Mouse (Mus musculus) kidney, embryonic 15.5 days (tissue): ENCODE measurements around the gene Tgfbr2. TPM values are rescaled to one million over a fixed set of nuclear protein-coding genes. Genes with fewer than 3 reads are reported as not detected.

ENCODE experiments used
- ATAC-seq: fragments of 200-750 bp; cut with Nextera tagmentation; replicated peaks from 2 replicates; pipeline ENCODE4 v1.8.0; 2017; ENCODE audit warnings: moderate TSS enrichment; ENCODE audit not compliant: low FRiP score
- H3K27ac ChIP-seq: fragments of 300-500 bp; sonication (generic); 2 replicates; pipeline ENCODE4 v1.5.1; 2015; ENCODE audit warnings: mild to moderate bottlenecking, inconsistent platforms
- H3K27me3 ChIP-seq: fragments of 300-500 bp; sonication (generic); 2 replicates; pipeline ENCODE4 v1.6.1; 2015; ENCODE audit warnings: inconsistent platforms
- H3K36me3 ChIP-seq: fragments of 300-500 bp; sonication (generic); 2 replicates; pipeline ENCODE4 v1.6.1; 2015; ENCODE audit warnings: inconsistent platforms
- H3K4me1 ChIP-seq: fragments of 300-500 bp; sonication (generic); 2 replicates; pipeline ENCODE4 v1.6.1; 2015; ENCODE audit warnings: inconsistent platforms
- H3K4me2 ChIP-seq: fragments of 300-500 bp; sonication (generic); 2 replicates; pipeline ENCODE4 v1.6.1; 2015; ENCODE audit warnings: moderate library complexity, mild to moderate bottlenecking, inconsistent platforms
- H3K4me3 ChIP-seq: fragments of 300-500 bp; sonication (generic); replicated peaks from 2 replicates; pipeline ENCODE4 v1.5.1; 2015; ENCODE audit warnings: mild to moderate bottlenecking, inconsistent platforms
- H3K9ac ChIP-seq: fragments of 300-500 bp; sonication (generic); 2 replicates; pipeline ENCODE4 v1.6.1; 2015; ENCODE audit warnings: mild to moderate bottlenecking, inconsistent platforms
- H3K9me3 ChIP-seq: fragments of 300-500 bp; sonication (generic); replicated peaks from 2 replicates; pipeline ENCODE4 v1.6.1; 2016; ENCODE audit warnings: inconsistent platforms
- WGBS: fragments of 180-500 bp; shearing (Covaris S2); methylation state at CpG from one replicate; pipeline ENCODE4 v1.1.7; 2015; ENCODE audit warnings: mixed read lengths; 5-methylcytosine and 5-hydroxymethylcytosine counted together
- polyA plus RNA-seq: library from polyadenylated mRNA; unstranded; fragments of >200 nt; fragmentation: Nextera tagmentation; extraction: Ambion mirVana; gene quantifications from 2 replicates; pipeline ENCODE4 v1.2.1, GENCODE M21; 2015

The Tgfbr2 gene
- polyA plus RNA-seq, 1 experiment from 2014 or later = 31.5 TPM

- ATAC-seq = 0 out of 2 replicates have a peak, but pooled peaks have one; percentile 6
- Histone ChIP-seq H3K4me2 (no peak overlapping the region), H3K4me3 (no peak overlapping the region), H3K9me3 (no peaks in the 10 kb centered on the region), H3K36me3 (peaks cover 64% of the 10 kb centered on the region), H3K9ac (no peak overlapping the region), H3K27me3 (no peaks in the 10 kb centered on the region), H3K4me1 (peaks cover 26% of the 10 kb centered on the region), H3K27ac (peak overlapping the region; percentile 52; the same call in 1 of the 2 replicates)
- 68% methylated on average over 6 of the region's 6 CpGs for WGBS
These were observed 75.6 kb downstream of the Tgfbr2 start for GRCm38 (mm10) chr9:116099596-116099993.

GRCm38 (mm10) chr9:116098724-116099595 is 76.2 kb downstream of the Tgfbr2 start:
- Histone ChIP-seq H3K36me3 (peaks cover 58% of the 10 kb centered on the region), H3K4me2 (0 out of 2 replicates have a peak overlapping the region, but pooled peaks have one; percentile 25), H3K4me3 (no peak overlapping the region), H3K9me3 (no peaks in the 10 kb centered on the region), H3K4me1 (peaks cover 26% of the 10 kb centered on the region), H3K9ac (no peak overlapping the region), H3K27me3 (no peaks in the 10 kb centered on the region), H3K27ac (peak overlapping the region; percentile 52; the same call in 1 of the 2 replicates)
- 58% methylated on average over 16 of the region's 16 CpGs for WGBS
- peak; percentile 66; the same call in 1 of the 2 replicates for ATAC-seq

- H3K27ac ChIP-seq = peak overlapping the region; percentile 70
- ATAC-seq = 0 out of 2 replicates have a peak, but pooled peaks have one; percentile 13
- WGBS = 33% methylated on average over 5 of the region's 5 CpGs
These were observed 83.2 kb downstream of the Tgfbr2 start for GRCm38 (mm10) chr9:116091921-116092320.

GRCm38 (mm10) chr9:116091101-116091841 is 83.9 kb downstream of the Tgfbr2 start:
- Histone ChIP-seq H3K9me3 (no peaks in the 10 kb centered on the region), H3K4me3 (no peak overlapping the region), H3K9ac (no peak overlapping the region), H3K27me3 (no peaks in the 10 kb centered on the region), H3K4me1 (peaks cover 19% of the 10 kb centered on the region), H3K27ac (no peak overlapping the region), H3K4me2 (no peak overlapping the region), H3K36me3 (peaks cover 52% of the 10 kb centered on the region)
- WGBS = 67% methylated on average over 7 of the region's 7 CpGs
- no peak for ATAC-seq

More at GRCm38 (mm10) chr9:116091921-116092320, 83.2 kb downstream of the Tgfbr2 start:
- H3K9ac ChIP-seq = no peak overlapping the region
- H3K27me3 ChIP-seq = no peaks in the 10 kb centered on the region
- peaks cover 23% of the 10 kb centered on the region for H3K4me1 ChIP-seq
- H3K4me3 ChIP-seq = no peak overlapping the region
- no peak overlapping the region for H3K4me2 ChIP-seq
- no peaks in the 10 kb centered on the region for H3K9me3 ChIP-seq
- H3K36me3 ChIP-seq = peaks cover 58% of the 10 kb centered on the region

GRCm38 (mm10) chr9:116090296-116090695 is 84.9 kb downstream of the Tgfbr2 start:
- no peak overlapping the region for H3K27ac ChIP-seq
- peaks cover 49% of the 10 kb centered on the region for H3K36me3 ChIP-seq
- H3K4me3 ChIP-seq = no peak overlapping the region
- no peak overlapping the region for H3K9ac ChIP-seq
- H3K27me3 ChIP-seq = no peaks in the 10 kb centered on the region
- no peaks in the 10 kb centered on the region for H3K9me3 ChIP-seq
- ATAC-seq = peak; percentile 49; the same call in 1 of the 2 replicates
- 56% methylated on average over 9 of the region's 9 CpGs for WGBS
- H3K4me2 ChIP-seq = no peak overlapping the region
- peaks cover 19% of the 10 kb centered on the region for H3K4me1 ChIP-seq

- H3K9ac ChIP-seq = no peak overlapping the region
- no peak overlapping the region for H3K27ac ChIP-seq
- H3K4me3 ChIP-seq = no peak overlapping the region
- H3K27me3 ChIP-seq = no peaks in the 10 kb centered on the region
- WGBS = 90% methylated on average over 9 of the region's 9 CpGs
- H3K4me1 ChIP-seq = peaks cover 19% of the 10 kb centered on the region
- no peak for ATAC-seq
- H3K9me3 ChIP-seq = no peaks in the 10 kb centered on the region
- no peak overlapping the region for H3K4me2 ChIP-seq
- H3K36me3 ChIP-seq = peaks cover 48% of the 10 kb centered on the region
These were observed 86.2 kb downstream of the Tgfbr2 start for GRCm38 (mm10) chr9:116088912-116089311.

GRCm38 (mm10) chr9:116087880-116088279 is 87.3 kb downstream of the Tgfbr2 start:
- H3K4me1 ChIP-seq = peaks cover 24% of the 10 kb centered on the region
- H3K9me3 ChIP-seq = no peaks in the 10 kb centered on the region
- no peak overlapping the region for H3K4me2 ChIP-seq
- H3K9ac ChIP-seq = no peak overlapping the region
- no peak overlapping the region for H3K4me3 ChIP-seq
- 33% methylated on average over 5 of the region's 5 CpGs for WGBS
- ATAC-seq = no peak
- no peaks in the 10 kb centered on the region for H3K27me3 ChIP-seq
- no peak overlapping the region for H3K27ac ChIP-seq
- H3K36me3 ChIP-seq = peaks cover 44% of the 10 kb centered on the region

GRCm38 (mm10) chr9:116087263-116087662 is 87.9 kb downstream of the Tgfbr2 start:
- Histone ChIP-seq H3K9me3 (no peaks in the 10 kb centered on the region), H3K4me3 (no peak overlapping the region), H3K27ac (no peak overlapping the region), H3K4me2 (no peak overlapping the region), H3K36me3 (peaks cover 38% of the 10 kb centered on the region), H3K9ac (no peak overlapping the region), H3K4me1 (peaks cover 17% of the 10 kb centered on the region), H3K27me3 (no peaks in the 10 kb centered on the region)
- ATAC-seq = no peak
- WGBS = 90% methylated on average over 5 of the region's 5 CpGs

GRCm38 (mm10) chr9:116085999-116086398 is 89.2 kb downstream of the Tgfbr2 start:
- H3K27me3 ChIP-seq = no peaks in the 10 kb centered on the region
- H3K9ac ChIP-seq = no peak overlapping the region
- 87% methylated on average over 6 of the region's 6 CpGs for WGBS
- H3K9me3 ChIP-seq = no peaks in the 10 kb centered on the region
- H3K4me1 ChIP-seq = 0 out of 2 replicates have a peak, but pooled peaks cover 11% of the 10 kb centered on the region
- ATAC-seq = no peak
- no peak overlapping the region for H3K4me3 ChIP-seq
- H3K27ac ChIP-seq = no peak overlapping the region
- peaks cover 28% of the 10 kb centered on the region for H3K36me3 ChIP-seq
- no peak overlapping the region for H3K4me2 ChIP-seq

GRCm38 (mm10) chr9:116084324-116084931 is 90.7 kb downstream of the Tgfbr2 start:
- Histone ChIP-seq H3K9ac (no peak overlapping the region), H3K9me3 (no peaks in the 10 kb centered on the region), H3K27me3 (no peaks in the 10 kb centered on the region), H3K27ac (no peak overlapping the region), H3K36me3 (peaks cover 14% of the 10 kb centered on the region), H3K4me1 (0 out of 2 replicates have a peak, but pooled peaks cover 4% of the 10 kb centered on the region), H3K4me2 (no peak overlapping the region), H3K4me3 (no peak overlapping the region)
- WGBS = 88% methylated on average over 12 of the region's 12 CpGs
- no peak for ATAC-seq

GRCm38 (mm10) chr9:116083726-116084323 is 91.3 kb downstream of the Tgfbr2 start:
- no peak overlapping the region for H3K9ac ChIP-seq
- 0 out of 2 replicates have a peak, but pooled peaks cover 4% of the 10 kb centered on the region for H3K4me1 ChIP-seq
- no peak for ATAC-seq
- H3K36me3 ChIP-seq = peaks cover 8% of the 10 kb centered on the region
- H3K4me2 ChIP-seq = no peak overlapping the region
- H3K27me3 ChIP-seq = no peaks in the 10 kb centered on the region
- WGBS = 79% methylated on average over 8 of the region's 8 CpGs
- no peaks in the 10 kb centered on the region for H3K9me3 ChIP-seq
- H3K4me3 ChIP-seq = no peak overlapping the region
- no peak overlapping the region for H3K27ac ChIP-seq
